Mouse (Mus musculus): ENCODE data around the gene Mpv17l.

DNA sequence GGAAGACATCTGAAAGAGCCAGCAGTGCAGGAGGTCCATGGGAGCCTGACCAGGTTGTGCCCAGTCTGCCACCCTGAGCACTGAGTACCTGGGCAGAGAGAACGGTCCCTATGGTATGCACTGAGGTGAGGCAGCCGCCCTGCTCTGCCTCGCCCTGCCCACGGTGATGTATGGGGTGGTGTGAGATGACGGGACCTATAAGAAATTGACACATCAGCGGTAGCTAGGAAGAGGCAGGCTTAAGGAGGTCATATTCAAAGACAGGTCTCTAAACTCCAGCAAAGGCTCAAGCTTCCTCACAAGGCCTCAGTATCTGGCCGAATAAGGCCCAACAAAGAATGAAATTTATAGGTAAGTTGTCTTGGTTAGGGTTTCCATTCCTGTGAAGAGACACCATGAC, 18.8 kb downstream of the Mpv17l start:
- TF ChIP-seq POLR2A (IDR thresholded peaks at IDR 0.05; ENCODE audit: control insufficient read depth, low read depth, low read length) (no peak), CTCF (IDR thresholded peaks at IDR 0.05; ENCODE audit: control insufficient read depth, insufficient read depth, insufficient replicate concordance, low read depth, low read length) (no peak)

Data from testis, adult 2 months (tissue).